In the genomic region with DNA sequence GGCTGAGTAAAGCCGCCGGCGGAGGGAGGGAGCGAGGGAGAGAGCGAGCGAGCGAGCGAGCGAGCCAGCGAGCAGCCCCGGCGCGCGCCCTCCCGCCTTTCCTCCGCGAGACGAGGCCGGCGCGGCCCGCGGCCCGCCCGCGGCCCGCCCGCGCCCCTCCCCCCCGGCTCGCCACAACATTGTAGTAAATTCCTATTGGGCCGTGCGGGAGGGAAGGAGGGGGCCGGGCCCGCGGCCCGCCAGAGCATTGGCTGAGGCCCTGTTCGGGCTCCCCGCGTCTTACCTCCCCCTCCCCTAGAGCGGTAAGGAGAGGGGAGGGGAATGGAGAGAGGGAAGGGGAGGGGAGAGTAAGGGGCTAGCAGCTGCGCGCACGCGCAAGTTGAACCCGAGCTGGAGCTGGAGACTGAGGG, we compare ENCODE assay signal across 8 mouse cellular contexts. TPM values are rescaled to one million over a fixed set of nuclear protein-coding genes. Genes with fewer than 3 reads are reported as not detected.
DNase-seq lines count a peak whose midpoint lies in the region; ATAC-seq and TF ChIP-seq lines count a peak whose summit lies in the region.

No protein-coding gene starts in this region.

- H3K27me3 ChIP-seq in heart, embryonic 13.5 days (replicated peaks), result no peaks in the 10 kb centered on the region
- H3K27me3 ChIP-seq in kidney, postnatal 0 days (ENCODE audit: insufficient read depth, low read length), result no peaks in the 10 kb centered on the region
- no peaks in the 10 kb centered on the region for H3K27me3 ChIP-seq in liver, adult 2 months (ENCODE audit: control insufficient read depth, insufficient read depth, low read length)
- H3K27me3 ChIP-seq in myocyte (ENCODE audit: control insufficient read depth, insufficient read depth, insufficient read length), result no peaks in the 10 kb centered on the region

- TF ChIP-seq POLR2A in liver, adult 2 months (IDR thresholded peaks at IDR 0.05; ENCODE audit: extremely low read depth, insufficient read depth, low read length), result no peak
- TF ChIP-seq POLR2A in myocyte (IDR thresholded peaks at IDR 0.05; ENCODE audit: insufficient read length, low read depth), result peak; percentile 50

- peak overlapping the region; percentile 57 for H3K4me3 ChIP-seq in brown adipose tissue, adult 24 weeks (ENCODE audit: insufficient read depth, low read depth, low read length)
- peak overlapping the region; percentile 95 for H3K4me3 ChIP-seq in heart, embryonic 13.5 days
- peak overlapping the region; percentile 93 for H3K4me3 ChIP-seq in kidney, postnatal 0 days (replicated peaks; ENCODE audit: low read depth, low read length)
- H3K4me3 ChIP-seq in liver, adult 2 months (ENCODE audit: insufficient read depth, low read depth, low read length), result peak overlapping the region; percentile 82
- H3K4me3 ChIP-seq in myocyte, result peak overlapping the region; percentile 29

- H3K9ac ChIP-seq in heart, embryonic 13.5 days, result peak overlapping the region; percentile 95
- H3K9ac ChIP-seq in kidney, postnatal 0 days (ENCODE audit: low read depth, low read length), result peak overlapping the region; percentile 94
- peak overlapping the region; percentile 83 for H3K9ac ChIP-seq in liver, adult 2 months (ENCODE audit: low read depth, low read length)

- no peaks in the 10 kb centered on the region for H3K9me3 ChIP-seq in heart, embryonic 13.5 days
- H3K9me3 ChIP-seq in kidney, postnatal 0 days (replicated peaks; ENCODE audit: low read length), result no peaks in the 10 kb centered on the region

- H3K4me1 ChIP-seq in brown adipose tissue, adult 24 weeks (ENCODE audit: control insufficient read depth, insufficient read depth, insufficient read length, low read length), result peaks cover 2% of the 10 kb centered on the region; the same call in 1 of the 2 replicates
- peaks cover 36% of the 10 kb centered on the region for H3K4me1 ChIP-seq in heart, embryonic 13.5 days
- H3K4me1 ChIP-seq in kidney, postnatal 0 days (replicated peaks; ENCODE audit: insufficient read depth, low read length), result no peaks in the 10 kb centered on the region
- H3K4me1 ChIP-seq in liver, adult 2 months (ENCODE audit: control insufficient read depth, insufficient read depth, low read length), result peaks cover 20% of the 10 kb centered on the region

- WGBS in heart, embryonic 13.5 days, result 0% methylated on average over 25 of the region's 46 CpGs
- 0% methylated on average over 27 of the region's 46 CpGs for WGBS in kidney, postnatal 0 days
- WGBS in liver, adult 2 months, result 0% methylated on average over 31 of the region's 46 CpGs

- no peaks in the 10 kb centered on the region for H3K36me3 ChIP-seq in heart, embryonic 13.5 days
- no peaks in the 10 kb centered on the region for H3K36me3 ChIP-seq in kidney, postnatal 0 days (ENCODE audit: insufficient read depth, low read length)
- no peaks in the 10 kb centered on the region for H3K36me3 ChIP-seq in liver, adult 2 months (ENCODE audit: control insufficient read depth, insufficient read depth, low read length)
- H3K36me3 ChIP-seq in myocyte (ENCODE audit: control insufficient read depth, insufficient read depth), result no peaks in the 10 kb centered on the region

- H3K4me2 ChIP-seq in heart, embryonic 13.5 days, result peak overlapping the region; percentile 80
- peak overlapping the region; percentile 99 for H3K4me2 ChIP-seq in kidney, postnatal 0 days (ENCODE audit: low read length)
- H3K4me2 ChIP-seq in myocyte (ENCODE audit: low read depth), result peak overlapping the region; percentile 67

- DNase-seq in fibroblast of lung, adult 2 months (ENCODE audit: low read depth), result peak; percentile 65
- peak; percentile 99 for DNase-seq in kidney, postnatal 0 days (ENCODE audit: low spot score)
- peak; percentile 72 for DNase-seq in liver, adult 2 months (ENCODE audit: extremely low read depth, low read depth, low spot score)
- DNase-seq in spleen, postnatal 4 days (ENCODE audit: low spot score in 2 of 2), result peak; percentile 77 to 86

- peak overlapping the region; percentile 69 for H3ac ChIP-seq in myocyte (ENCODE audit: control insufficient read depth, insufficient read length)

- peaks cover 36% of the 10 kb centered on the region for H3K79me2 ChIP-seq in liver, adult 2 months (ENCODE audit: control insufficient read depth, insufficient read depth, low read length)
- H3K79me2 ChIP-seq in myocyte (ENCODE audit: control insufficient read depth, insufficient read depth), result no peaks in the 10 kb centered on the region

- ATAC-seq in CD4-positive, CD25-positive, alpha-beta regulatory T cell, adult 4 months, result peak; percentile 86
- peak; percentile 94 for ATAC-seq in heart, embryonic 13.5 days (ENCODE audit: extremely low read depth, insufficient number of reproducible peaks, low FRiP score, low TSS enrichment)
- ATAC-seq in kidney, postnatal 0 days (replicated peaks; ENCODE audit: low FRiP score, low read depth), result peak; percentile 97

- H3K27ac ChIP-seq in brown adipose tissue, adult 24 weeks (replicated peaks; ENCODE audit: low read depth, low read length), result no peak overlapping the region
- peak overlapping the region; percentile 86 for H3K27ac ChIP-seq in heart, embryonic 13.5 days (replicated peaks)
- peak overlapping the region; percentile 88 for H3K27ac ChIP-seq in kidney, postnatal 0 days
- H3K27ac ChIP-seq in liver, adult 2 months (replicated peaks; ENCODE audit: insufficient read depth, low read depth, low read length), result no peak overlapping the region

- TF ChIP-seq CTCF in kidney, postnatal 0 days (IDR thresholded peaks at IDR 0.05; ENCODE audit: low read depth), result no peak
- TF ChIP-seq CTCF in liver, adult 2 months (IDR thresholded peaks at IDR 0.05; ENCODE audit: low read depth, low read length), result no peak

TF ChIP-seq in myocyte, 11 proteins besides CTCF, POLR2A, EP300 and RAD21:
- TF ChIP-seq MYOD1 (IDR thresholded peaks at IDR 0.05; ENCODE audit: control insufficient read depth in 1 of 3, insufficient read length in 2 of 3, low read depth in 2 of 3) (peak in 1 of 3 experiments; percentile 6), E2F4 (IDR thresholded peaks at IDR 0.05; ENCODE audit: insufficient read depth) (no peak), SRF (IDR thresholded peaks at IDR 0.05; ENCODE audit: control insufficient read depth, insufficient read length, low read depth) (no peak)

RNA-seq across cellular contexts. Expression of gene Gm10300, which starts 25.5 kb away (rescaled TPM):
- polyA plus RNA-seq in CD4-positive, CD25-positive, alpha-beta regulatory T cell, adult 4 months (2017; shearing (Covaris generic)), result not detected
- not detected in 2 replicates for polyA plus RNA-seq in brown adipose tissue, adult 24 weeks (2012; ENCODE audit: insufficient read depth, insufficient read length, missing spikeins)
- polyA plus RNA-seq in heart, embryonic 13.5 days (2015; fragmentation: Nextera tagmentation; extraction: Ambion mirVana), result 0.08 and 0.13 TPM in 2 replicates
- polyA plus RNA-seq in kidney, postnatal 0 days (2015; fragmentation: Nextera tagmentation; extraction: Ambion mirVana), result 0.08 and 0.17 TPM in 2 replicates
- 0.09 and 0.20 TPM in 2 replicates for total RNA-seq in liver, adult 2 months (2014; rRNA removed)
- 0.04 and 0.13 TPM in 2 replicates for polyA plus RNA-seq in liver, adult 2 months (2012; rRNA removed)
- polyA plus RNA-seq in myocyte (2012; fragmentation: generic; extraction: Trizol), result 0.02 TPM

RNA-seq across cellular contexts. Expression of gene Epb41, which starts 26.1 kb away (rescaled TPM):
- polyA plus RNA-seq in CD4-positive, CD25-positive, alpha-beta regulatory T cell, adult 4 months (2017; shearing (Covaris generic)), result 10 to 100 TPM; 32.3 to 35.4 TPM
- 37.1 and 44.1 TPM in 2 replicates for polyA plus RNA-seq in brown adipose tissue, adult 24 weeks (2012; ENCODE audit: insufficient read depth, insufficient read length, missing spikeins)
- 58.5 and 76.5 TPM in 2 replicates for polyA plus RNA-seq in heart, embryonic 13.5 days (2015; fragmentation: Nextera tagmentation; extraction: Ambion mirVana)
- polyA plus RNA-seq in kidney, postnatal 0 days (2015; fragmentation: Nextera tagmentation; extraction: Ambion mirVana), result 42.3 and 44.6 TPM in 2 replicates
- total RNA-seq in liver, adult 2 months (2014; rRNA removed), result 46.8 and 48.0 TPM in 2 replicates
- polyA plus RNA-seq in liver, adult 2 months (2012; rRNA removed), result 29.6 and 40.7 TPM in 2 replicates
- polyA plus RNA-seq in myocyte (2012; fragmentation: generic; extraction: Trizol), result 4.8 TPM

Comparison
In these comparisons a context has a peak if more than half of its experiments do, and no peak if none do; other contexts are left out.
1. H3K27ac ChIP-seq: peak in heart, embryonic 13.5 days (single experiment) and kidney, postnatal 0 days (single experiment); none in brown adipose tissue, adult 24 weeks (single experiment) and liver, adult 2 months (single experiment).
2. H3K4me3 ChIP-seq: peak in every context shown above with its lines; median percentile 95 in heart, embryonic 13.5 days; 93 in kidney, postnatal 0 days; 82 in liver, adult 2 months; 57 in brown adipose tissue, adult 24 weeks; 29 in myocyte.
3. Peak in every context shown above with its lines, with median percentiles within 50 percentile points of each other: ATAC-seq, DNase-seq, H3K4me2 ChIP-seq and H3K9ac ChIP-seq.